Mouse (Mus musculus) CH12F3 (cell line): Measurements from ENCODE around the gene Cartpt.
"Not testable (repeated sequence)": the region's sequence is repeated elsewhere in the genome, so short reads cannot be mapped to it uniquely, and the experiment has no call there.

ENCODE experiments used
- in situ Hi-C: fragments of 300-500 bp; cut with MboI; formaldehyde crosslinking; loops from 2 replicates; pipeline ENCODE4 v1.14.3; 2020; ENCODE audit warnings: low sequenced_read_pairs

Gene Cartpt

DNA sequence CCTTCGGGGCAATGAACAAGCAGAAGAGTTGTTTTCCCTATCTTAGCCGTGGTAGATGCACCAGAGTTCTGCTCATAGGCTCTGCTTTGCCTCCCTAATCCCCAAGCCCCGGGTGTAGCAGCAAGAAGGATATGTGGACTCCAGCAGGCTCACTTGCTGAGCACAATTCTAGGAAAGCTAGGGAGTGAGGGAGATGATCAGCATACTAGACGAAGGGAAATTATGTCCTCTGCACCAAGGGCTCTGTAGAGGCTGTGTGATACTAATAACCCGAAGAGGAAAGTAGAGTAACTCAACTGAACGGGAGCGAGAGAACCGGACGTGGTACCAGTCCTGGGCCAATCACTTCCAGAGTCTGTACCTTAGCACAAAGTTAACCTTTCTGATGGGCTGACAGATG lies at the start of gene Cartpt:
Gene Cartpt (minus strand): TSS at position 127 of the 400 bp plus-strand sequence.
- in situ Hi-C loops, result no loop called here

DNA sequence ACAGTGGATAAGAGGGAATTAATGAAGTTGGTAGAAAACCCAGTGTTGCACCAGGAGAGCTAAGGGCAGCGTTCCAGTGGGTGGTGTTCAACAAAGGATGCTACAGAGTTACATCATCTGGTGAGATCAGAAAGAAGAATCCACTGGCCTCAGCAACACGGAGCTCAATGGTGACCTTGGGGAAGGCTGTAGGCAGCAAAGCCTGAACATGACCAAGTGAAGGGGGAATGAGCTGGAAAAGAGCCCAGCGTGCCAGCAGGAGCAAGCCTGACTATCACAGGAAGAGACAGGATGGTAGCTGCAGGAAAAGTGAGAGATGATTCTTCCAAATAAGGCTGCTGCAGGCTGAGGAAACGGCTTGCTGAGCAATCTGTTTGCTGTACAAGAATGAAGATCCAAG lies 46.5 kb upstream of the Cartpt start:
- in situ Hi-C loops, result no loop called here

DNA sequence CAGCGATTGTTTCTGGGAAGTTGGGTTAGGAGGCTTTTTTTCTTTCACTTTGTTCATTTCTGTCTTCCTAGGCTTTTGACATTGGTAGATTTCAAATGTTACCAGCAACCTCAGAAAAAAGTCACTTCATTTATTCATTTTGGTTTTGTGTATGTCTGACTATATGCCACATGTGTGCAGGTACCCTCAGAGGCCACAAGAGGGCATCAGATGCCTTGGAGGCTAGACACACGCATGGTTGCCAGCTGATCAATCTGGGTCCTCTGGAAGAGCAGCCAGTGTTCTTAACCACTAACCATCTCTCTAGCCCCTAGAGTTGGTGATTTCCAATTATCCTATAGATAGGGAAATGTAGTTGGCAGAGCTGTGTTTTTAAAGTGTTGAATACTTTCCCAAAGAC lies 42.6 kb upstream of the Cartpt start:
- in situ Hi-C loops, result no loop called here

DNA sequence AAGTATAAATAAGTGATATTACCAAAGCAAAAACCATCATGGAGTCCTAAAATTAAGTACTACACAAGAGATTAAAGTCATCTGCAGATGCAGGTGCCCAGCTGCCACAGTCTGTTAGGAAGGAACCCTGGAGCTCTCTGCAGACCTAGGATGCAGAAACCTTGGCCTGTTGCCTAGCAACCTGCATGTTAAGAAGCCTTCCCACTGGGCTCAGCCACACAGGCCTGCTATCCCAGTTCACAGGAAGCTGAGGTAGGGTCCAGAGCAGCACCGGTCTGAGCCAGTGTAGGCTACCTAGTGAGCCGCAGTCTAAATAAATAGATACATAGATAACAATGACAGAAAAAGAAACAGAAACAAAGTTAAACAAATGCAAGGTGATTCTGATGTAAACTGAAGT lies 39.7 kb upstream of the Cartpt start:
- in situ Hi-C loops, result no loop called here

DNA sequence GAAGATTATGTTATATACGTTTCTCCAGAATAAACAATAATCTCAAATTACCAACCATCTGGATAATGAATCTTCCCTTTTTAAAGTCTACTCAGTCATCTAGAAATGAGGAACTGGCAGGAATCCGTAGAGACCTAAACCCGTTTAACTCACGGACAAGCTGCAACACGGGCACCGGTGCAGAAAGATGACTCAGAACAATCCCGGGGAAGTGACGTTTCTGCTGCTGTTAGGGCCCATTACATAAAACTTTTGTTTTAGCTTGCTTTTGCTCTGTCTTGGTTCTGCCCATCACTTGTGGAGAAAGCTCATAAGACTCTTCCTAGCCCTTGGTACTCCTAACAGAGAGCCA lies 38.4 kb upstream of the Cartpt start:
- in situ Hi-C loops, result no loop called here

DNA sequence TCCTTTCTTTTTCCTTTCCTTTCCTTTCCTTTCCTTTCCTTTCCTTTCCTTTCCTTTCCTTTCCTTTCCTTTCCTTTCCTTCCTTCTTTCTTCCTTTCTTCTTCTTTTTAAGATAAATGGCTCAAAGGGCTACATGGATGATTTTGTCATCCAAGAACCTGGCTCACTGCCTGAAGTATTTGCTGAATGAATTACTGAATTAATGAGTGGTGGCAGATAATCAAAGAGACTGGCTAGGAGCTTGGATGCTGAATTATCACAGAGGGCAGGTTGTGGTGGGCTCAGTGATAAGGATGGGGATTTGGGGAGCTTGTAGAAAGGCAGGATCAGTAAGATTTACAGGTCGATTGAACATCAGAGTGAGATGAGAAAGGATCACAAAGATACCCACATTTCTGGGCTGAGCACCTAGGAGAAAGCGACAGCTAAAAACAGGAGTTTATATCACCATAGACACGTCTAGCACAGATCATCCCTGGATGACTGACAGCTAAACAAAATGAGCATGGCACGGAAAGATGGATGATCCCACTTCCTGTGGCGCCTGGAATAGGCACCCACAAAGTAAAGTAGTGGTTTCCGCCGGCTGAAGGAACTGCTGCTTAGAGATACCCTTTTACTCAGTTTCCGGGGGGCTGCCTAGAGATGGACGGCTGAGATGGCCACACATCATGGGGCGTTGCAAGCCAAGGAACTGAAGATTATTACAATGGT lies 37.9 kb upstream of the Cartpt start:
- in situ Hi-C loops, result no loop called here

DNA sequence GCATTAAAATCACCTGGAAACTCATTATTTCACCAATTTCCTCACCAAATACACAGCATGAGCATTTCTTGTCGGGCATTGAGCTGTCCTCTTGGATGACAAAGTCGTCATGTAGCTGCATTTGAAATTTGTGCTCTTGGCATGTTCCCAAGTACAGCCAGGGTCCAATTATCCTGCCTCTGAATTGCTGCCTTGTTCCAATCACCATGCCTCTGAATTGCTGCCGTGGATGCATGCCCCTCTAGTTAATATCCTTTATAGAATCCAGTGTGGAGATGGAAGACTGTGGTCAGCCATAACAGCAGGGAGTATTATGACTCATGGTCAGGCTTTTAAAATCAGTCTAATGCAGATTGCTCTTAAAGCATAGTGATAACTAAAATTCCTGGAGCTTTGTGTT lies 36.9 kb upstream of the Cartpt start:
- in situ Hi-C loops, result no loop called here

DNA sequence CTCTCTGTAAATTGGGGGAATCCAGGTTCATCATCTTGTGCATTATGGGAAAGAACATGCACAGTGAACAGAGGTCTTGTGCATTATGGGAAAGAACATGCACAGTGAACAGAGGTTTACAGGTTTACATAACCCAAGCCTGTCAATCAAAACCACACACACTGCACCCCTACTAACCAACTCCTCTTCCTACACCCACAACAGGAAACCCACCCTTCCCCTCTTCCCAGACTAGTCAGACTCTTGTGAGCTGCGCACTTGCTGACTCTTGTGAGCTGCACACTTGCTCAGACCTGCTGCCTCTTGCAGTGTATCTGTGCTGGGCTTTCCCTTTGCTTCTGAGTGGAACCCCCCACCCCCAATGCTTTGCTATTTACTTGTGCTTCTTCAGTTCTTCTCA lies 31.5 kb upstream of the Cartpt start:
- in situ Hi-C loops, result no loop called here

DNA sequence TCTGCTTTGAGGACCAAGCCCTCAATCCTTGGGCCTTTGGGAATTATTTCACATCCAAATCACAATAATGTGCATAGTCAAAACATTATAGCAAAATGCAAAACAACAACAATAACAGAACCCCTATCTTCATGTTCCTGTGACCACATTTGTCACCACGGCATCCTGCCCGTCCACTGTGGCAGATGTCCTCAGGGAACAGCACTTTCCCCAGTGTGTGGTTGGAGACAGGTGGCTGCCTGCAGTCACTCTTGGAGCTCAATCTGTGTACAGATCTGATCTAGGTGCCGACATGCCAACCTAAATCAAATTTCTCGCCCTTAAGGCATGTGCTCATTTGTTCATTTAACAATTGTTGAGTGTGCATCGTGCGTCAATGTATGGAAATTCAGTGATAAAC lies 30.6 kb upstream of the Cartpt start:
- in situ Hi-C loops, result no loop called here

DNA sequence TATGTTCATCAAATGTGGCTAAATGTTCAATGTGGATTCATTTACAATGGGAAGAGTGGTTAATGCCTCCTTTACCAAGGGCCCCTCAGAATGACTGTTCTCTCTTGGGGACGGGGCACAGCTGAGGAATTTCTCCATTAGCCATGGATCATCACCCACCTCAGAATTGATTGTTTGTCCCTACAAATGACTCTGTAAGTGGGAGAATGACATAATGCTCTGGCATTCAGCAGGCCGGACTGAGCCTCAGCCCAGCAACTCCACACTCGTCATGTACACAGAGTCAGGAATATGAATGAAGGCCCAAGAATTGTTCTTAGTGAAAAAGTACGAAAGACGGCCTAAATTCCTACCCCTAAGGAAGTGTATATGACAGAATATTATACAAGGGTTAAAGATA lies 25.4 kb upstream of the Cartpt start:
- in situ Hi-C loops, result no loop called here

DNA sequence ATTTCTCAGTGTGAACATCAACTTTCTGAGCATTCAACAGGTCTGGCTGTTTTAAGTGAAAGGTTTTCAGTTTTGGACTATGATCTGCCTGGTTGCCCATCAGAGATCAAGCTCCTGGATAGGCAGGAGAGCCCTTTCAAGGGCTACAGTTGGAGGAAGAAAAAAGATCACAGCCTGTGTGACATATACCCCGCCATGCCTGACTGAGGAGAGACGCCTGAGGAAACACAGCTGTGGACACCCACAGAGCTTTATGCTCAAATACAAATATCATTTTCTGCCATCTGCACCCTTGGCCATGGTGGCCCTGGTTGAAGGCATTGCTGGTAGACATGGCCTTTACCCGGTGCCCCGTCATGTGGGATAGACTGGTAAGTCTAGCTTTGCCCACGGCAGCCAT lies 14.7 kb upstream of the Cartpt start:
- in situ Hi-C loops, result no loop called here

DNA sequence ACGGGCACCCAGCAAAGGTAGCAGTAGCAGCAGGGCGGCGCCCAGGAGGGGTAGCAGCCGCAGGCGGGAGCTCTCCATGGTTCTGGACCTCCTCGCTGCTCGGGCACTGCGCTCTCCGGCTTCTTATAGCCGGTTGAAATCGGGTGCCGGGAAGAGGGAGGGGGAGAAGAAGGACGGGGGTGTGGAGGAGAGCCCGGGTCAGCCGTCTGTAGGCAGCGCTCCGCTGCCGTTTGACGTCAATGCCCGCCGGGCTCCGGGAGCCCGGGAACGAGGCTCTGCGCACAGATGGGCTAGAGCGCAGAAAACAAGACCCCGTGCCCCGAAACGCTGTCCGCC lies 366 bp downstream of the Cartpt start:
- in situ Hi-C loops, result no loop called here

DNA sequence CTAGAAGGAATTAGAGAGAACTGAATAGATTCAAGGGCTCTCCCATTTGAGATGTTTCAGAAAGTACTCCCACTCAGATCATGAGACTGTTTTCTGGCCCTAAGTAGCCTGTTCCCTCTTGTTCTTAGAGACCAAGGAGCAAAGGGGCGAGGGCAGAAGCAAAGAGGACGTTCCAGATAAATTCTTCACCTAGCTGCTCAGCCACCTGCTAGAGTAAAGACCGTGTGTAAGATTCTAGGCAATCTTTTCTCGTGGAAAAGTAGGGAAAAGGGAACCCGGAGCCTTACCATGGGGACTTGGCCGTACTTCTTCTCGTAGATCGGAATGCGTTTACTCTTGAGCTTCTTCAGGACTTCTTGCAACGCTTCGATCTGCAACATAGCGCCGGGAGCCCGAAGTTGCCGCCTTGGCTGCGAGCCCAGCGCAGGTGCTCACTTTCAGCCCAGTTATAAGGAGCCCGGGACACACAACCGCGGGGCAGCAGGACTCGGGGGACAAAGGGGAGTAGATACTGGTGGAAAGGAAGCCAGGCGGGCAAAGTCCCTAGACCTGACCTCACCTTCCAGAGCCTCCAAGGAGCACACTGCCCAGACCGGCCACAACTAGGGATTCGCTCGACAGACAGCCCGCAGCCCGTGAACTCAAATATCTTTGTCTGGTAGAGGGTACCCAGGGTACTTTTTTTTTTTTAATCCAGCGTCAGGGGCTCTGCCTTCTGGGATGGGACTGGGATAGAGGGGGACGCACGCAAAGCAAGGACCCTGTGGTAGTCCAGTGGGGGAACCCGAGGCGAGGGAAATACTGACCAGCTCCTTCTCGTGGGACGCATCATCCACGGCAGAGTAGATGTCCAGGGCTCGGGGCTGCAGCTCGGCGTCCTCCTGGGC lies 978 bp downstream of the Cartpt start:
- in situ Hi-C loops, result no loop called here

DNA sequence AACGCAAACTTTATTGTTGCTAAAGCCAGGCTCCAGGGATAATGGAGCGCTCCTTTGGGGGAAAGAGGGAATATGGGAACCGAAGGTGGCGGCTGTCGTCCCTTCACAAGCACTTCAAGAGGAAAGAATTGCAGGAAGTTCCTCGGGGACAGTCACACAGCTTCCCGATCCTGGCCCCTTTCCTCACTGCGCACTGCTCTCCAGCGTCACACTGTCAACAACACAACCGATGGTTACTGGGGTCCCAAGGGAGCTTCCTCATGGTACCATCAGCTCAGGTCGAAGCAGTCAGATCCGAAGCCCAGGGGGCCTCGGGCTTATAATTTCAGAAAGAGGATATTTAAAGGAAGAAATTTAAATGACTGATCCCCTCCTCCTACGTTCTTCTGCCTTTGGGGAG lies 2.1 kb downstream of the Cartpt start:
- in situ Hi-C loops, result no loop called here

DNA sequence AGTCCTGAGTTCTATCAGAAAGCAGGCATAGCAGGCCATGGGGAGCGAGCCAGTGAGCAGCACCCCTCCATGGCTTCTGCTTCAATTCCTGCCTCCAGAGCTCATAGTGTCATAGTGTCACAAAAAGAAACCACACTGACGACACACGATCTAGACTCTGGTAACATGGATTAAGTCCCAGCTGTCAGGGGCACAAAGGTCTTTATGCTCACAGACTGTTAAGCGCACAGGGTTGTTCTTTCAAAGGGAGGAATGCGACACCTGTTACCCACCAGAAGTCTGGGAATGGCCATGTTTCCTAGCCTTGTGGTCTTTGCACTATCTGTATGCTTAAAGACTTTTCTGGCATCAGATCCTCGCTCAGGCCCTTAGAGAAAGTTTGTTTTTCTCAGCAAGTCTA lies 15.3 kb downstream of the Cartpt start:
- in situ Hi-C loops, result no loop called here

DNA sequence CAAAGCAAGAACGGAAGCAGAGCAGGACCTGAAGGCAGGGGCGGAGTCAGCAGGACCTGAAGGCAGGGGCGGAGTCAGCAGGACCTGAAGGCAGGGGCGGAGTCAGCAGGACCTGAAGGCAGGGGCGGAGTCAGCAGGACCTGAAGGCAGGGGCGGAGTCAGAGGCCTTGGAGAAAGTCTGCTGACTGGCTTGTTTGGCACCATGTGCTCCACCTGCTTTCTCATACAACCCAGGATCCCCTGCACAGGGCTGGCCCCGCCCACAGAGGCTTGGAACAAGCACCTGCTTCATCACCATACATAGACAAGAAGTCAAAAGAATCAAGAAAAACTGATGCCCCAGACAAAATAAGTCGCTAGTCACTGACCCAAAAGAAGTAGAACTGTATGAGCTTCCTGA lies 19.1 kb downstream of the Cartpt start:
- in situ Hi-C loops, result not testable (repeated sequence)

DNA sequence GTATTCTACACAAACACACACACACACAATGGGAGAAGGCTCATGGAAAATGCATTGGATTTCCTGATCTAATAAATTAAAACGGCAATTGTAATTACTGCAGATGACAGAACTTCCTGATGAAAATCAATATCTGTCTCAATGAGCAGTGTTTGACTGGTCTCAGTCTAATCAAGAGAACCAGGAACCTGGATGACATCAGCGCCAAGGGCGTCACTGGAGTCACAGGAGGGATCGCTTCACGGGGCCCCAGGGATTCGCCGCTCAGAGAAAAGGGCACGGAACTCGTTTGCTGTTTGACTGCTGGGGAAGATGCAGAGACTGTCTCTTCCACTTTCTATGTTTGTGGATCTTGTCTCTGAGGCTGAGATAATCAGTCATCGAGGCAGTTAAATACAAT lies 21.2 kb downstream of the Cartpt start:
- in situ Hi-C loops, result no loop called here

DNA sequence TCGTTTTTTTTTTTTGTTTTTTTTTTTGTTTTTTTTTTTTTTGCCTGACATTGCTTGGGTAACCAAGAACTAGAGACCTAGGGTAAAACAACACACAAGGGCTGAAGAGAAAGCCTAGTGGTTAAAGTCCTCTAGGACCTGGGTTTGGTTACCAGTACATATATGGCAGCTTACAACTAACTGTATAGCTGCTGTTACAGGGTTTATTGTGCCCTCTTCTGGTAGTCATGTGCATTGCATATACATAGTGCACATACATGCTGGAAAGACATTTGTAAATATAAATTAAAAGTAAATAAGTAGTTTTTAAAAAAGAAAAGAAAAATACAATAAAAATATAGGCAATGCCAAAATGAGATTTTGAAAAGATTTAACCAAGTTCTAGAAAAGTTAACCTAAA lies 28.8 kb downstream of the Cartpt start:
- in situ Hi-C loops, result no loop called here

DNA sequence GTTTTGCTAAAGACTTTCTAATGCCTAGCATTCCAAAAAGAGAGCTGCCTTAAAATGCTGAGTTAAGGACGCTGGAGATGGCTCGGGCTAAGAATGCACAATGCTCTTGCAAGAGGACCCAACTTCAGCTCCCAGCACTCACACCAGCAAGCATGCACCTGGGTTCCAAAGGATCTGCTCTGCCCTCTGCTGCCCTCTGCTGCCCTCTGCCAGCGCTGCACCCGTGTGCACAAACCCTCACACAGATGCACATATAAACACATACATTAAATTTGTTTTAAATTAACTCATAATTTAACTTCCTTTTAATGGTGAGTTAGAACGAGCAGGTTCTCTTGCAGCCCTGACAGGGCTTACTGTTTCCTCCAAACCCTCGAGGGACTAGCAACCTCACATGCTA lies 32.5 kb downstream of the Cartpt start:
- in situ Hi-C loops, result loop anchor here (10.0 kb wide), 1 partner anchor 126 kb away; no protein-coding TSS in a partner anchor

DNA sequence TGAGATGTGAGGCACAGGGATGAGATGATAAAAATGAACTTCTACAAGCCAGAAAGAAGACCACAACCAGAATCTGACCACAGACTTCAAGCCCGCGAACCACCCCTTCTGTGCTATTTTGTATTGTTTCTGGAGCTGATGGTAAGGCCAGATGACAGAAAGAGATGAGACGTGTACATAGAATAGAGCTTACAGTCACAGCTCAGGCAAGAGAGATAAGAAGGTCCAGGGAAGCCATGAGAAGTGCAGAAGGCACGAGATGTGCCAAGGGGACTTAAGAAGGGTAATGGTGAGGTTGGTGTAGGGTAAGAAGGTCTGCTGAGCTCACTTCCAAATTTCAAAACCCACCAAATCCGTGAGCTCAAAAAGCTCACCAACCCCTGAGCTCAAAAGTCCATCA lies 36.6 kb downstream of the Cartpt start:
- in situ Hi-C loops, result loop anchor here (10.0 kb wide), 1 partner anchor 130 kb away; no protein-coding TSS in a partner anchor

DNA sequence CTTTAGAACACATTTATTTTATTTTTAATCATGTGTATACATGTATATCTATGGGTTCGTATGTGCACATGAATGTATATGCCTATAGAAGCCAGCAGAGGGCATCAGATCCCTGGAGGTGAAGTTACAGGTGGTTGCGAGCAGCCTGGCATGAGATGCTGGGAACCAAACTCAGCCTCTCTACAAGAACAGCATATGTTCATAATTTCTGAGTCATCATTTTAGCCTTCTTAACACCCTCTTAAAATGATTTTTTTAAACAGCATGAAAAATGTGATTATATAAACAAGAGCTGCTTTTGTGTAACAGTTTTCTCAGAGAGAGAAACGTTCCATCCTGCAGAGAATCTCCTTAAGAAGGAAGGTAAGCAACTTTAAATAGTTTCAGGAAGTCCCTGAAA lies 40.2 kb downstream of the Cartpt start:
- in situ Hi-C loops, result loop anchor here (10.0 kb wide), 1 partner anchor 134 kb away; no protein-coding TSS in a partner anchor

DNA sequence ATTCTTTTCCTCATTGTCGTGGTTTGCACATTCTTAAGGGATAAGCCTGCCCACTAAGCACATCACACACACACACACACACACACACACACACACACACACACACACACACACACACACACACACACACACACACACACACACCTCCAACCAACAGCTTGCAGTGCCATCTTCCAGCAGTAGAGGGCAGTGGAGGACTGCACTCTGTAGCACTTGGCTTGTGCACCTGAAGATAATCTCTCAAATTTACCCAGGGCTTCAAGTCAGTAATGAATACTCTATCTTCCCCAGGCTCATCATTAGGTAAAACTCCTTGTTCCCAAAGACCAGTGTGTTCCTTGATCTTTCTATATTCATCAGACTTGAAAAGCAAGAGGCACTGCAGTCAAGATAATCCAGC lies 41.8 kb downstream of the Cartpt start:
- in situ Hi-C loops, result no loop called here
